Mouse (Mus musculus): ENCODE results near the gene Trak2.
"Not testable (repeated sequence)": the region's sequence is repeated elsewhere in the genome, so short reads cannot be mapped to it uniquely, and the experiment has no call there.

Gene Trak2

GRCm38 (mm10) chr1:58952997-58953396, 20.2 kb downstream of the Trak2 start:
- no peak for DNase-seq

DNA sequence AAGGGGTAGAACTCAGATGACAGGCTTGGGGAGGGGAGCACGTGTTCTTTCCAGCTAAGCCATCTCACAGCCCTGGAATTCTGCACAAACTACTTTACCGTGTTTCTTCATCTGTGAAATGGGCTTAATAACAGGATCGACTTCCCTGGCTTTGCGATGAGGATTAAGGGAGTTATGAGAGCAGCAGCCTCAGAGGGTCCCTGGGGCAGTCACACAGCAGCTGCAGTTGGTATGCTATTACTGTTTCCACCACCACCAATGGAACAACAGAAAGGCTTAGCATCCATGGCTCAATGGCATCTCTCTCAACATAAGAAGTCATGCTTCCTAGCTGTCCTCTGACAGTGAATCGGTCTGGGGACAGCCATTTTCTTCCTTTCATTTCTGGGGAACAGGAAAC, 20.7 kb downstream of the Trak2 start:
- no peak for DNase-seq

- no peak for DNase-seq
These were observed 21.4 kb downstream of the Trak2 start for GRCm38 (mm10) chr1:58951841-58952240.

- DNase-seq, result no peak
These were observed 22.2 kb downstream of the Trak2 start for GRCm38 (mm10) chr1:58950899-58951648.

DNA sequence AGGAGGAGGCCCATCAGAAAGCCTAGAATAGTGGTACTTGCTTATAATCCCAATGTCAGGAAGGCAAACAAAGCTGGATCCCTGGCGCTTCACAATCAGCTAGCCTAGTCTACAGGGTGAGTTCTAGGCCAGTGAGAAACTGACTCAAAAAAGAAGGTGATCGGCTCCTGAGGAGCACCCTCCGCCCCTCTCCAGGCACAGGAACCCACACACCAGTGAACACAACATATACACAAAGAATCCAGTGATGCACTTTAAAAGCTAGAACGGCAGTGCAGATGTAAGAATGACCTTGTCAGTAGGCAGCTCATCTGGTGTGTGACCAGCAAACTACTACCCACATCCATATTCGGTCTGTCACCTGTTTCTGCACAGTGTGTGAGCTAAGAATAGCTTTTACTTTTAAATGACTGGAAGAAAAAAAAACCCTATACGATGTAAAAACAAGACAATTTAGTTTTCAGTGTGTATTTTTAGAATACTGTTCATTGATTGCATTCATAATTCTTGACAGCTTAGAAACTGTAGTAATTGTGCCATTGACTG, 23.6 kb downstream of the Trak2 start:
- DNase-seq, result no peak

GRCm38 (mm10) chr1:58946718-58947117, 26.5 kb downstream of the Trak2 start:
- no peak for DNase-seq

- DNase-seq, result no peak
These were observed 27.1 kb downstream of the Trak2 start for GRCm38 (mm10) chr1:58945960-58946670.

GRCm38 (mm10) chr1:58945523-58945922, 27.7 kb downstream of the Trak2 start:
- no peak for DNase-seq

DNA sequence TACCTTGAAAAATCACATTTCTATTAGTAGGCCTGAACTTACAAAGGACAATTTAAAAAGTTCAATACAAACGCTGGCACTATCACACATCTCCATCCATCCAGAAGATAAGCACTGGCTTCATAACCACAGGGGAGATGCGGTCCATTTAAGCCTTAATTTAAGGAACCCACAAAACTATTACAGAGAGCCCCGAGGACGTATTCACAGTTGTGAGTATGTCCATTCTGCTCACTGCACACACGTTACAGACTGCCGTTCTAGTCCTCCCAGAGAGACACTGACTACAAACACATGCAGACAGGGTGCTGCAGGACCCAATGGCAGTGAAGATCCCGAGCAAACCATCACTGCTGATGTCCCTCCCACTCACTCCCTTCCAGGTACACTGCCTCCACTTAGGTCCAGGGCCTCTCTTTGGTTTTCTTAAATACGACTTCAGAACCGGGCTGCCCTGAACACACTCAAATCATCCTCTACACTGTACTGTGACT, 35.6 kb downstream of the Trak2 start:
- no peak for DNase-seq

DNA sequence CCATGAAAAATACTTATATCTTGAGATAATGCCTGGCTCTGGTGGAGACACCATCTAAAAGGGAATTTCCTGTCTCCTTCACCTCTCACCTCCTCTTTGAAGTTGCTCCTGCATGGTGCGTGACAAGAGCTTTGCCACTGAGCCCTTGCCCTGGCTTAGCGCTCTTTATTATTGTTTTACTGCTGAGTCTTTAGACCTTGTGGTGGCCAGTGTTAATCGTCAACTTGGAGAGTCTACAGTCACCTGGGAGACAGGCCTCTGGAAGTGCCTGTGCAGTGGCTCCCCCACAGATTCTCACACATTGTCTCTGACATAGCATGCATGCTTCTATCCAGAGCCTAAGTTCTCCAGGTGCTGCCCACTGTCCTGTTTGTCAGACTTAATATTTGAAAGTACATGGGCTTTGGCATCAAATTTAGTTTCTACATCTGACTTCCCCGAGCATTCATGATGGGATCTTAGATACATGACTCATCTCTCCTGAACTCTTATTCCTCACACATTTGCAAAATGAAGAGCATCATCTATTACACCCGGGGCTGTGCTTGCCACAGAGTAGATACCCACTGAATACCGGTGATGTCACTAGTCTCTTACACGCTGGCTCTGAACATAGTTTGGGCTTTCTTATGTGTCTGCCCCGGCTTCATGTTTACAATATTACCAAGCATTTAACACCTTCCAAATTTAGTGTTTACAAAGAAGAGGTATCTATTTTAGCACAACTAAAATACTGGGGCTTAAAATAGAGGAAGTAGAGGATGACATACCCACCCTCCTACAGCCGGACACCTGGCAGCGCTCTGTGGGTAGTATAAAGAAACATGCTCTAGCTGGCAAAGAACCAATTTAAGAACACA, 36.3 kb downstream of the Trak2 start:
- DNase-seq, result no peak

GRCm38 (mm10) chr1:58926664-58927063, 46.6 kb downstream of the Trak2 start:
- DNase-seq, result no peak

GRCm38 (mm10) chr1:58917566-58917965, 55.7 kb downstream of the Trak2 start:
- DNase-seq, result no peak

GRCm38 (mm10) chr1:58909636-58910272, 63.5 kb downstream of the Trak2 start:
- no peak for DNase-seq

GRCm38 (mm10) chr1:58903681-58904080, 69.5 kb downstream of the Trak2 start:
- DNase-seq, result no peak

GRCm38 (mm10) chr1:58897561-58897960, 75.7 kb downstream of the Trak2 start:
- not testable (repeated sequence) for DNase-seq

GRCm38 (mm10) chr1:58892386-58892785, 80.8 kb downstream of the Trak2 start:
- DNase-seq, result not testable (repeated sequence)

- not testable (repeated sequence) for DNase-seq
These were observed 81.6 kb downstream of the Trak2 start for GRCm38 (mm10) chr1:58891481-58892170.

DNA sequence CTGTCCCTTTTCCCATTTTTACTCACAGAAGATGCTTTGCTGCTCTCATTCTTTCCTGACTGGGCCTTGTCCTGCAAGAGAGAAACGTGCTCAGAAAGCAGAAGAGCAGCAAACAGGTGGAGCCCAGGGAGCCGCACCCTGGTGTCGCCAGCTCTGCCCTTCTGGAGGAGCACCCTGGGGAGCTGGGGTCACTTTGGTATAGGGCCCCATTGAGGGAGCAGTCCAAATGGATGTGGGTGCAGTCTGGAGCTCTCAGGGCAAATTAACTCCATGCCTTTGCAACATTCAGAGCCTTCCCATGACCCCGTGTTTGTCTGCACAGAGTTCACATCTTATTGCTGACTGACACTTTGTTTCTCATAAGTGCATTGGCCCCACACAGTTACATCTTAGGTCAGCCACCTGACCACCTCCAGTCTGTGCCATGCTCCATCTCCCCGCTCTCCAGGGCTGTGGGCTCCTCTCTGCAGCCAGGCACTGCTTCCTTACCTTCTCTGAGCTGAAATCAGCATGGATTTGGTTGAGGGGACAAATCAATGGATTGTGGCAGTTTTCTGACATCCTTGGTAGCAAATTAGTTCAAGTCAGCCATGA, 82.4 kb downstream of the Trak2 start:
- DNase-seq, result not testable (repeated sequence)

DNA sequence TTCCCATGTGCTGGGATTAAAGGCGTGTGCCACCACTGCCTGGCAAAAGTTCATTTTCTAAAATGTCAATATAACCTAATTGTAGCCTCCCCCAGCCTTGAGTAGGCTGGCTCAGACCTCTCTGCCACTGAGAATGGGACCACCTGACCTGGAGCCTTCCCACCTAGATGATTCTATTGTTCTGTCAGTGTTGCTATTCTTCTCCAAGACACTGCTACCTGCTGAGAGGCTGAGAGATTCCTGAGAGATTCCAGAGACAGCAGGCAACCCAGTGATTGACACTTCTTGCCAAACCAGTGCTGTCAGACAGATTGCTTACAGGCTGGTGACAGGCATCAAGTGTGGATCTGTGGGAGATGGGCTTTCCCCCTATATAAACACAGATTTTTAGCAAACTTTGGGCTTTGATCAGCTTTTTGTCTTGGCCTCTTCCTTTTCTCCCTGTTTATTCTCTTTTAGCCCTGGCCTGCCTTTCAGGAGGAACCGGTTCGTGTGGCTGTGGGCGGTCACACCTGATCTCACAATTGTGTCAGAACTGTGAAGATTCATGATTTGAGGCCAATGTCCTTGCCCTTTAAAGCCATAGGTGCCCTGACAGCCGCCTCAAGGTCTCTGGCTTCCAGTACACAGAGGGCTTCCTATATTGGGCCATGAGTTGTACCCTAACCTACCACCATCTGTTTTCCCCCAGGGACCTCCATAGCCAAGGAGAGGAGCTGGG, 83.2 kb downstream of the Trak2 start:
- DNase-seq, result no peak

- DNase-seq, result no peak
These were observed 87.6 kb downstream of the Trak2 start for GRCm38 (mm10) chr1:58885646-58886045.

GRCm38 (mm10) chr1:58883279-58883678, 90.0 kb downstream of the Trak2 start:
- DNase-seq, result not testable (repeated sequence)

Measured in cerebellum, adult 9-11 months (tissue).